Mouse (Mus musculus) erythroblast, embryonic 14.5 days (primary cell): ENCODE measurements around the gene Pdcd4.

Source experiments
- GATA1 ChIP-seq: IDR thresholded peaks from 2 replicates; pipeline ENCODE4 v1.6.1; 2012; ENCODE audit warnings: low read length, inconsistent platforms, mixed read lengths
- TAL1 ChIP-seq: IDR thresholded peaks from 3 replicates; pipeline ENCODE4 v1.6.1; 2012; ENCODE audit warnings: low read length, inconsistent platforms, mixed read lengths

DNA sequence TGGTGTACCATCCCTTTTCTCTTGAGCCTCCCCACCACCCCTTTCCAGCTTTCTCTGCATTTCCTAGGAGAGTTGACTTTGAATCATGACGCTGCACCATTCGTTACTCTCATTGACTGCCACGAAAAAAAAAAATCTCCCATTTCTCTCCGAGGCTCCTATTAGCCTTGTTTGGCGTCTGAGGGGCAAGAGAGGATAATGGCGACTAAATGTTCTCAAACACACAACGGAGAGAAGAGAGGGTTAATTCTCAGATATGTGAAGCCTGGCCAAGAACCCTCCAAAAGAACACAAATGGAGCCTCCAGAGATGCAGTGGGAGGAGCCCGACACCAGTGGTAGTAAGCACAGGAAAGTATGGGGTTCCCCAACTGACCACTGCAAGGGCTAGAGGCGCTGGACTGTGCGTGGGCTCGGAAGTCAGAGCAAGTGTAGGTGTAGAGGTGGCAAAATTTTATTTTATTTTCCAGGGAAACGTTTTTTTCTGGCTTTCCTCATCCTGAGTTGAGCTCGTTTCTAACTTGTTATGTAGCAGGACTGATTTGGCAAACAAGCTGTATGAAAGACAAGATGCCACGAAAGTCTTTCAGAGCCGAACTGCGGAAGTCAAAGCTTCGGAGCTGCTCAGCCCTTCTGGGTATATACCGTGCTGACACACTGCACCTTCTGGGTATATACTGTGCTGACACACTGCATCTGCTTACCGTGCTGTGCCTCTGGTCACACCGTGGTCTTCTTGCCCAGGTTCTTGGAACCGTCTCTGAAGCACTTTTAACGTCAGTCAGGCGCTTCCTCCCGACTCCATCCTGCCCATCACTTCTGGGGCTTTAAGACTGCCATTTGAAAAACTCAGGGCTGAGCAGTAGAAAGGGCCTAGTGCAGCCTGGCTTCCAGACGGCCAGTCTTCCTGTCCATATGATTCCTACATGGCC, 7.2 kb downstream of the Pdcd4 start:
- TF ChIP-seq GATA1, result no peak
- no peak for TF ChIP-seq TAL1
